Mouse (Mus musculus) kidney, postnatal 0 days (tissue): ENCODE results near the gene Thbs1. TPM values are rescaled to one million over a fixed set of nuclear protein-coding genes. Genes with fewer than 3 reads are reported as not detected.

Experiments used
- ATAC-seq: fragments of 200-750 bp; cut with Nextera tagmentation; replicated peaks from 2 replicates; pipeline ENCODE4 v1.8.0; 2017; ENCODE audit warnings: low read depth, moderate number of reproducible peaks, moderate TSS enrichment, moderate library complexity; ENCODE audit not compliant: low FRiP score
- DNase-seq: peaks from one replicate; pipeline ENCODE4 v3.0.0-alpha.2; 2016; ENCODE audit warnings: low spot score
- H3K27ac ChIP-seq: fragments of 300-500 bp; sonication (generic); 2 replicates; pipeline ENCODE4 v1.5.1; 2014; ENCODE audit warnings: mild to moderate bottlenecking
- H3K27me3 ChIP-seq: fragments of 300-500 bp; sonication (generic); 2 replicates; pipeline ENCODE4 v1.6.1; 2014; ENCODE audit warnings: low read length, mixed read lengths; ENCODE audit not compliant: insufficient read depth
- H3K36me3 ChIP-seq: fragments of 300-500 bp; sonication (generic); 2 replicates; pipeline ENCODE4 v1.6.1; 2014; ENCODE audit warnings: low read length, mixed read lengths; ENCODE audit not compliant: insufficient read depth
- H3K4me1 ChIP-seq: fragments of 300-500 bp; sonication (generic); replicated peaks from 2 replicates; pipeline ENCODE4 v1.6.1; 2014; ENCODE audit warnings: antibody characterized with exemption, low read length, mixed read lengths; ENCODE audit not compliant: insufficient read depth
- H3K4me2 ChIP-seq: fragments of 300-500 bp; sonication (generic); 2 replicates; pipeline ENCODE4 v1.6.1; 2014; ENCODE audit warnings: mild to moderate bottlenecking, low read length, moderate library complexity, mixed read lengths
- H3K4me3 ChIP-seq: fragments of 300-500 bp; sonication (generic); replicated peaks from 2 replicates; pipeline ENCODE4 v1.5.1; 2014; ENCODE audit warnings: low read depth, low read length
- H3K9ac ChIP-seq: fragments of 300-500 bp; sonication (generic); 2 replicates; pipeline ENCODE4 v1.6.1; 2014; ENCODE audit warnings: low read depth, low read length
- H3K9me3 ChIP-seq: fragments of 300-500 bp; sonication (generic); replicated peaks from 2 replicates; pipeline ENCODE4 v1.6.1; 2016; ENCODE audit warnings: low read length, inconsistent platforms, mixed read lengths
- CTCF ChIP-seq: IDR thresholded peaks from 2 replicates; pipeline ENCODE4 v1.5.1; 2016; ENCODE audit warnings: antibody characterized with exemption, low read depth, mild to moderate bottlenecking, moderate library complexity
- WGBS: fragments of 180-500 bp; shearing (Covaris S2); extraction: QIAGEN DNeasy Blood & Tissue Kit; methylation state at CpG from one replicate; pipeline ENCODE4 v1.1.7; 2014; 5-methylcytosine and 5-hydroxymethylcytosine counted together
- polyA plus RNA-seq: library from polyadenylated mRNA; unstranded; fragments of >200 nt; fragmentation: Nextera tagmentation; extraction: Ambion mirVana; gene quantifications from 2 replicates; pipeline ENCODE4 v1.2.1, GENCODE M21; 2015

The Thbs1 gene
- polyA plus RNA-seq, 1 experiment from 2014 or later, result 38.1 TPM

DNA sequence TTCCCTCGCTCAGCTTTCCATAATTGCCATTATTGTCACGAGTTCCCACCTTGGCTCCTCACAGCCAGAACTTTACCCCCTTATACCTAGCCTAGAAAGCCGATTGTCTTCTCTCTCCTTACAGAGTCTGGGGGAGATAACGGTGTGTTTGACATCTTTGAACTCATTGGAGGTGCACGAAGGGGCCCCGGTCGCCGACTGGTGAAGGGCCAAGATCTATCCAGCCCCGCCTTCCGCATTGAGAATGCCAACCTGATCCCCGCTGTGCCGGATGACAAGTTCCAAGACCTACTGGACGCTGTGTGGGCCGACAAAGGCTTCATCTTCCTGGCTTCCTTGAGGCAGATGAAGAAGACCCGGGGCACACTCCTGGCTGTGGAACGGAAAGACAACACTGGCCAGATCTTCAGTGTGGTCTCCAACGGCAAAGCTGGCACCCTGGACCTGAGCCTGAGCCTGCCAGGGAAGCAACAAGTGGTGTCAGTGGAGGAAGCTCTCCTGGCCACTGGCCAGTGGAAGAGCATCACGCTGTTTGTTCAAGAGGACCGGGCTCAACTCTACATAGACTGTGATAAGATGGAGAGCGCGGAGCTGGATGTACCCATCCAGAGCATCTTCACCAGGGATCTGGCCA is 1.3 kb downstream of the Thbs1 start:
- Histone ChIP-seq H3K4me1 (peaks cover 5% of the 10 kb centered on the region), H3K27ac (no peak overlapping the region), H3K4me3 (peak overlapping the region; percentile 52), H3K4me2 (peak overlapping the region; percentile 92), H3K27me3 (no peaks in the 10 kb centered on the region), H3K9ac (peak overlapping the region; percentile 55; the same call in 1 of the 2 replicates), H3K9me3 (no peaks in the 10 kb centered on the region), H3K36me3 (peaks cover 13% of the 10 kb centered on the region)
- WGBS, result 50% methylated on average over 21 of the region's 21 CpGs
- ATAC-seq (no peak), DNase-seq (no peak)
- no peak for TF ChIP-seq CTCF

DNA sequence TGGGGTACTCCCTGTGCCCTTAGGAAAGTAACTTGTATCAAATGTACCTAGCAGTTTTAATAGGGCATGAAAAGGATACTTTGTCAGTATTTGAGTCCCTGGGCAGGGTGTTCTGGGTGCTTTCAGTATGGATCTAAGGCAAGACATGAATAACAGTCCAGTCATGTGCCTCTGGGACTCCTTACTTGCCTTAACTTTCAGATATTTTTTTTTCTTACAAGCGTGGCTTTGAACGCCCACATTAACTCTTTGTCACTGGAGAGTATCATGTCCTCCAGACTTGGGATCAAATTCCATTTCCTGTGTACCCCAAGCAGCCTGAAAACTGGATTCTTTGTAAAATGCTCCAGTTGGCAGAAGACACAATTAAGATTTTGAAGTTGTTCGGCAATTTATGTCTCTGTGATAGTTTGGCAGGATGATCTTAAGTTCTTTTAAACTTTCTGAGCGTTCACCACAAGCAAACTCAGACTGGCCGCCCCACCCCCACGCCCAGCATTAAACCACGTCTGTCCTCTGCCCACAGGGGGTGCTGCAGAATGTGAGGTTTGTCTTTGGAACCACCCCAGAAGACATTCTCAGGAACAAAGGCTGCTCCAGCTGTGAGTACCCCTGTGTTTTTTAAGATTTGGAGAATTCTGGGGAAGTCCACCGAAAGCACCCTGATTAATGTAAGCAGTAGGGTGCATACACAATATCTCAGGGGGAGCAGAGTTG is 2.3 kb downstream of the Thbs1 start:
- 0 out of 2 replicates have a peak overlapping the region, but pooled peaks have one; percentile 32 for H3K9ac ChIP-seq
- H3K36me3 ChIP-seq, result peaks cover 23% of the 10 kb centered on the region
- H3K4me3 ChIP-seq, result peak overlapping the region; percentile 52
- TF ChIP-seq CTCF, result peak; percentile 69
- no peak overlapping the region for H3K27ac ChIP-seq
- WGBS, result 28% methylated on average over 8 of the region's 8 CpGs
- H3K4me1 ChIP-seq, result peaks cover 5% of the 10 kb centered on the region
- H3K27me3 ChIP-seq, result no peaks in the 10 kb centered on the region
- ATAC-seq (no peak), DNase-seq (peak; percentile 80)
- peak overlapping the region; percentile 92 for H3K4me2 ChIP-seq
- no peaks in the 10 kb centered on the region for H3K9me3 ChIP-seq

DNA sequence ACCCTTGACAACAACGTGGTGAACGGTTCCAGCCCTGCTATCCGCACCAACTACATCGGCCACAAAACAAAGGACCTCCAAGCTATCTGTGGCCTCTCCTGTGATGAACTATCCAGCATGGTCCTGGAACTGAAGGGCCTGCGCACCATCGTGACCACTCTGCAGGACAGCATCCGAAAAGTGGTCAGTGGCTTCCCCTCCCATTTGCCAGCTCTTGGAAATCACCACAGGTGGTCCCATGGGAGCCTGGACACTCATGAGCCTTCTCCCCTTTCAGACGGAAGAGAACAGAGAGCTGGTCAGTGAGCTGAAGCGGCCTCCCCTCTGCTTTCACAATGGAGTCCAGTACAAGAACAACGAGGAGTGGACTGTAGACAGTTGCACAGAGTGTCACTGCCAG is 3.0 kb downstream of the Thbs1 start:
- TF ChIP-seq CTCF, result no peak
- peaks cover 5% of the 10 kb centered on the region for H3K4me1 ChIP-seq
- no peak overlapping the region for H3K27ac ChIP-seq
- 64% methylated on average over 10 of the region's 10 CpGs for WGBS
- DNase-seq, result no peak
- peak overlapping the region; percentile 52 for H3K4me3 ChIP-seq
- no peak for ATAC-seq
- H3K9me3 ChIP-seq, result no peaks in the 10 kb centered on the region
- peaks cover 30% of the 10 kb centered on the region for H3K36me3 ChIP-seq
- peak overlapping the region; percentile 92 for H3K4me2 ChIP-seq
- H3K27me3 ChIP-seq, result no peaks in the 10 kb centered on the region
- no peak overlapping the region for H3K9ac ChIP-seq

DNA sequence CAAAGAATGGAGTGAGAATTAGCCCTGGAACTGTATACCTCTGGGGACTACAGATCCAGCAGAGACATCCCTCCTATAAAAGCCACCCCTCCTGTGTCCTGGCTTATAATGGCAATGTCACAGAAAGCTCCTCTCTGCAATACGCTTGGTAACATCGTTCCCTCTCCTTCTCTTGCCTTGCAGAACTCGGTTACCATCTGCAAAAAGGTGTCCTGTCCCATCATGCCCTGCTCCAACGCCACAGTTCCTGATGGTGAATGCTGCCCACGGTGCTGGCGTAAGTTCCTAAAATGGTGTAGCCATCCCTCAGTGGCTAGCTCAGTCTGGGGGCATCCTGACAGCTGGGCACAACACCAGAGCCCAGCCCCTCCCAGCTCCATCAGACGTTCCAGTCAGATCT is 4.0 kb downstream of the Thbs1 start:
- peaks cover 40% of the 10 kb centered on the region for H3K36me3 ChIP-seq
- no peak for ATAC-seq
- H3K4me3 ChIP-seq, result no peak overlapping the region
- no peaks in the 10 kb centered on the region for H3K9me3 ChIP-seq
- no peak for TF ChIP-seq CTCF
- DNase-seq, result no peak
- H3K9ac ChIP-seq, result no peak overlapping the region
- no peaks in the 10 kb centered on the region for H3K27me3 ChIP-seq
- H3K4me1 ChIP-seq, result peaks cover 5% of the 10 kb centered on the region; the same call in 1 of the 2 replicates
- 87% methylated on average over 7 of the region's 7 CpGs for WGBS
- H3K4me2 ChIP-seq, result 0 out of 2 replicates have a peak overlapping the region, but pooled peaks have one; percentile 92
- H3K27ac ChIP-seq, result no peak overlapping the region

DNA sequence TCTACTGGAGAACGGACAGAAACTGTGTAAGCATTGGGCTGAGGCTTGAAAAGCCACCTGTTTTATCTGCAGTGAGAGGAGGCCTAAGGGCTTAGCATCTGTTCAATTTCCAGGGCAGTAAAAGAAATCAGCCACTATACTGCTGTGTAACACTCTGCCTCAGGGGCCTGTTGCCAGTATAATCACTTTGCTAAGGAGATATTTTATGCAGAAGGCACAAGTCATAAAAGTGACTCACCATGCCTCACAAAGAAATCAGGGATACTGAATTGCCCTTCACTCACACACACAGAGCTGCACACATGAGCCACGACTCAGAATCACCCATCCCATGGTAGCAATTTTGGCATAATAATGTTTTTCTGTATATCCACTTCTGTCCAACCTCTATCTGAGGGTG is 4.5 kb downstream of the Thbs1 start:
- Histone ChIP-seq H3K4me2 (no peak overlapping the region), H3K4me3 (no peak overlapping the region), H3K27ac (no peak overlapping the region), H3K36me3 (peaks cover 45% of the 10 kb centered on the region), H3K9ac (no peak overlapping the region), H3K4me1 (peaks cover 5% of the 10 kb centered on the region; the same call in 1 of the 2 replicates), H3K9me3 (no peaks in the 10 kb centered on the region), H3K27me3 (no peaks in the 10 kb centered on the region)
- DNase-seq, result no peak
- TF ChIP-seq CTCF, result no peak
- WGBS, result 64% methylated on average over 2 of the region's 2 CpGs
- no peak for ATAC-seq

DNA sequence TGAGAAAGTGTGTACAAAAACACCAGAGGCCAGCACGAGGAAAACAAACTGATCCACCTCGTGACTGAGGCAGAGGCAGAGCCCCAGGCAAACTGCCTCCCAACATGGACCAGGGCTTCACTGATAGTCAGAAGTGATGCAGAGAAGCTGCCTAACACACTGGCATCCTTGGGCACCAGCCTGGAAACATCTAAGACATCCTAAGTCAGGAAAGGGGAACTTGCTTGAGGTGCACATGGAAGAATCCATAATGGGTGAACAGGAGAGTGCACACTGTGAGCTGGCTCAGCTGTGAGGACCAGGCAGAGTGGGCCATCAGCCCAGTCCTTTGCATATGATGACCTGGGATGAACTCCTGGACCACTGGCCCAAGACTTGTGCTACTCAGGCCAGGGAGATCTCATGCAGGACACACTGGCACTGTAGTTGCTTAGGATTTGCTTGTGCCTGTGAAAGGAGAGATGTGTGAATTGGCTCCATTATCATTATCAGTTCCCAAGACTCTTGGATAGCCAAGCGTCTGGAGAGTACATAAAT is 5.1 kb downstream of the Thbs1 start:
- DNase-seq, result no peak
- 75% methylated on average over 3 of the region's 3 CpGs for WGBS
- no peaks in the 10 kb centered on the region for H3K27me3 ChIP-seq
- no peak for TF ChIP-seq CTCF
- no peak overlapping the region for H3K27ac ChIP-seq
- no peak overlapping the region for H3K9ac ChIP-seq
- H3K4me2 ChIP-seq, result no peak overlapping the region
- peaks cover 51% of the 10 kb centered on the region for H3K36me3 ChIP-seq
- no peak for ATAC-seq
- H3K4me3 ChIP-seq, result no peak overlapping the region
- no peaks in the 10 kb centered on the region for H3K9me3 ChIP-seq
- H3K4me1 ChIP-seq, result peaks cover 5% of the 10 kb centered on the region; the same call in 1 of the 2 replicates
